ENCODE assay signal across 13 mouse cellular contexts in the genomic region with DNA sequence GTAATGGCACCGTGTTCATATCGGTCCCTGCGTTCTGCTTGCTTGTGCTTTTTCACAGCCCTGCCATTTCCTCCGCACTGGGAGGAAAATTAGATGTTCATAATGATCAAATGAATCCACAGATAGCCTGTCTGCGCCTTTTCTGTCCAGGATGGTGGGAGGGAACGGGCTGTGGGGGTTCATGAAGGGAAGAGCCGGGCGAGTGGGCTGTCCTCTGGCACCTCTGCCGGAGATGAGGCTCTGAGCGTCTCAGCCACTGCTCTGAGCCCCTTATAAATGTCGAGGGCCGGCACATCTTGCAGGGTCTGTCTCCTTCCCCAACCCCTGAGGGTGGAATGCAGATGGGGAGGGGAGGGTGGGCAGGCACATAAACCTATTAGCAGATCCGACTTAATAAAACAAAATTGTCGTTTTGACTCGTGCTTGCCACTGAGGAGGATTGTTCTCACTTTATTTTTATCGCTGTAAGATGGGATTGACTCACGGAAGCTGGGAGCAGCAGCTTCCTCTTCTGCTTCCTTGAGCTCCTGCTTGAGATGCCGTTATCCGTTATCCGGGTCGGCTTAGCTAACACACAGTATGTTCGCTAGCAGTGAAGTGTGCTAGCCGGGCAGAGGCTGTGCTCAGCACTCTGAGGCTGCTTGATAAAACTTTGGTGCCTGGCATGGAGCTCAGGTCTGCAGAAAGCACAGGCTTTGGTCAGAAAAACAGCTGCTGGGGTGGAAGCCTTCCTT.
A peak's percentile ranks its signal among the peaks of the same experiment; 100 is the strongest.
DNase-seq lines count a peak whose midpoint lies in the region; ATAC-seq and TF ChIP-seq lines count a peak whose summit lies in the region.
"Had no signal": no experiment of that assay in that cellular context is flagged by ENCODE, and none has a peak within 500 bp of the region (broad histone marks: within the 10 kb centered on the region; RNA-seq: fewer than 3 reads in every experiment).

No protein-coding gene starts in this region.

- TF ChIP-seq CTCF in intestine, postnatal 0 days (IDR thresholded peaks at IDR 0.05; ENCODE audit: low read depth): no peak
- TF ChIP-seq CTCF in hindbrain, postnatal 0 days (IDR thresholded peaks at IDR 0.05; ENCODE audit: low read depth): no peak; the same call in 1 of the 2 replicates

- H3K9ac ChIP-seq in intestine, embryonic 14.5 days (ENCODE audit: low read length): no peak overlapping the region
- H3K9ac ChIP-seq in intestine, postnatal 0 days (ENCODE audit: low read depth, low read length): no peak overlapping the region
- peak overlapping the region; percentile 37; the same call in 1 of the 2 replicates for H3K9ac ChIP-seq in hindbrain, postnatal 0 days (replicated peaks; ENCODE audit: low read length)
- H3K9ac ChIP-seq: liver, embryonic 14.5 days had no signal

- H3K9me3 ChIP-seq in intestine, embryonic 14.5 days (ENCODE audit: control insufficient read depth, low read length): no peaks in the 10 kb centered on the region
- no peaks in the 10 kb centered on the region for H3K9me3 ChIP-seq in intestine, postnatal 0 days (ENCODE audit: control insufficient read depth)
- H3K9me3 ChIP-seq in hindbrain, postnatal 0 days (ENCODE audit: low read length): no peaks in the 10 kb centered on the region

- no peak overlapping the region for H3K4me3 ChIP-seq in intestine, embryonic 14.5 days (ENCODE audit: low read depth, low read length)
- H3K4me3 ChIP-seq in intestine, postnatal 0 days (ENCODE audit: low read depth, low read length): no peak overlapping the region
- no peak overlapping the region for H3K4me3 ChIP-seq in hindbrain, postnatal 0 days (ENCODE audit: low read length)

- no peak for DNase-seq in intestine, embryonic 14.5 days (ENCODE audit: low spot score)
- peak; percentile 40 for DNase-seq in retina, postnatal 1 day
- DNase-seq in retina, embryonic 14.5 days (ENCODE audit: low spot score): no peak
- DNase-seq in hindbrain, postnatal 0 days (ENCODE audit: low spot score): peak; percentile 57
- no peak for DNase-seq in thymus, postnatal 36 days
- DNase-seq in spleen, postnatal 14 days (ENCODE audit: low spot score in 2 of 2): no peak
- DNase-seq: cerebellum, adult 9-11 months; embryo, embryonic 11 days; lung, postnatal 14 days; thymus, postnatal 14 days had no signal

- ATAC-seq in intestine, embryonic 14.5 days (replicated peaks; ENCODE audit: low FRiP score, low TSS enrichment, low read depth): no peak
- no peak for ATAC-seq in intestine, postnatal 0 days
- ATAC-seq in hindbrain, postnatal 0 days: peak; percentile 50
- ATAC-seq: inflammation-experienced regulatory T-cells, adult 6 months had no signal

- 30% methylated on average over 23 of the region's 23 CpGs for WGBS in intestine, embryonic 14.5 days
- 44% methylated on average over 23 of the region's 23 CpGs for WGBS in intestine, postnatal 0 days
- WGBS in hindbrain, postnatal 0 days: 40% methylated on average over 23 of the region's 23 CpGs

- no peaks in the 10 kb centered on the region for H3K4me1 ChIP-seq in intestine, embryonic 14.5 days (replicated peaks; ENCODE audit: control insufficient read depth, insufficient read depth, low read length)
- H3K4me1 ChIP-seq in intestine, postnatal 0 days (replicated peaks; ENCODE audit: control insufficient read depth, insufficient read depth, low read length): no peaks in the 10 kb centered on the region
- peaks cover 3% of the 10 kb centered on the region; the same call in 1 of the 2 replicates for H3K4me1 ChIP-seq in hindbrain, postnatal 0 days (ENCODE audit: insufficient read depth, low read length)

- H3K27ac ChIP-seq in intestine, embryonic 14.5 days (ENCODE audit: low read depth): no peak overlapping the region
- no peak overlapping the region for H3K27ac ChIP-seq in intestine, postnatal 0 days (ENCODE audit: low read depth, low read length)
- H3K27ac ChIP-seq in hindbrain, postnatal 0 days: peak overlapping the region; percentile 60; the same call in 1 of the 2 replicates
- H3K27ac ChIP-seq: liver, embryonic 14.5 days had no signal

- no peaks in the 10 kb centered on the region for H3K36me3 ChIP-seq in intestine, embryonic 14.5 days (ENCODE audit: control insufficient read depth, insufficient read depth, low read length)
- H3K36me3 ChIP-seq in intestine, postnatal 0 days (ENCODE audit: control insufficient read depth, insufficient read depth): no peaks in the 10 kb centered on the region
- H3K36me3 ChIP-seq in hindbrain, postnatal 0 days (ENCODE audit: insufficient read depth, low read length): no peaks in the 10 kb centered on the region

- H3K27me3 ChIP-seq in intestine, embryonic 14.5 days (replicated peaks; ENCODE audit: control insufficient read depth, insufficient read depth, low read length): no peaks in the 10 kb centered on the region
- H3K27me3 ChIP-seq in intestine, postnatal 0 days (replicated peaks; ENCODE audit: control insufficient read depth, insufficient read depth, low read length): no peaks in the 10 kb centered on the region
- H3K27me3 ChIP-seq in hindbrain, postnatal 0 days (ENCODE audit: insufficient read depth, low read length): no peaks in the 10 kb centered on the region

- H3K4me2 ChIP-seq in intestine, embryonic 14.5 days (ENCODE audit: low read length): peak overlapping the region; percentile 13; the same call in 1 of the 2 replicates
- no peak overlapping the region for H3K4me2 ChIP-seq in intestine, postnatal 0 days (replicated peaks; ENCODE audit: low read depth)
- H3K4me2 ChIP-seq in hindbrain, postnatal 0 days (ENCODE audit: low read depth, low read length): no peak overlapping the region

Comparison
In these comparisons a context has a peak if more than half of its experiments do, and no peak if none do; other contexts are left out.
1. DNase-seq: peak in retina, postnatal 1 day (single experiment) and hindbrain, postnatal 0 days (single experiment); none in intestine, embryonic 14.5 days (single experiment), retina, embryonic 14.5 days (single experiment), thymus, postnatal 36 days (0 of 2) and spleen, postnatal 14 days (0 of 2).